Mouse (Mus musculus) liver, embryonic 16.5 days (tissue): ENCODE results near the gene Trpt1. TPM values are rescaled to one million over a fixed set of nuclear protein-coding genes. Genes with fewer than 3 reads are reported as not detected.
"Not testable (repeated sequence)": the region's sequence is repeated elsewhere in the genome, so short reads cannot be mapped to it uniquely, and the experiment has no call there.

Experiments
- ATAC-seq: fragments of 200-750 bp; cut with Nextera tagmentation; 2 replicates; pipeline ENCODE4 v1.8.0; 2017; ENCODE audit warnings: low read depth, mild to moderate bottlenecking, moderate number of reproducible peaks, moderate library complexity
- H3K27ac ChIP-seq: fragments of 300-500 bp; sonication (generic); 2 replicates; pipeline ENCODE4 v1.5.1; 2014; ENCODE audit warnings: mild to moderate bottlenecking, low read length
- H3K27me3 ChIP-seq: fragments of 300-500 bp; sonication (generic); 2 replicates; pipeline ENCODE4 v1.6.1; 2014; ENCODE audit warnings: low read depth, low read length, mixed read lengths; ENCODE audit not compliant: control insufficient read depth, insufficient read depth
- H3K36me3 ChIP-seq: fragments of 300-500 bp; sonication (generic); 2 replicates; pipeline ENCODE4 v1.6.1; 2014; ENCODE audit warnings: mild to moderate bottlenecking; ENCODE audit not compliant: control insufficient read depth, insufficient read depth
- H3K4me1 ChIP-seq: fragments of 300-500 bp; sonication (generic); 2 replicates; pipeline ENCODE4 v1.6.1; 2014; ENCODE audit warnings: low read depth, low read length, mixed read lengths; ENCODE audit not compliant: control insufficient read depth
- H3K4me2 ChIP-seq: fragments of 300-500 bp; sonication (generic); 2 replicates; pipeline ENCODE4 v1.6.1; 2014; ENCODE audit warnings: low read depth, low read length, mixed read lengths
- H3K4me3 ChIP-seq: fragments of 300-500 bp; sonication (generic); 2 replicates; pipeline ENCODE4 v1.5.1; 2014; ENCODE audit warnings: low read depth, mild to moderate bottlenecking, low read length
- H3K9ac ChIP-seq: fragments of 300-500 bp; sonication (generic); 2 replicates; pipeline ENCODE4 v1.6.1; 2014; ENCODE audit warnings: low read depth, low read length
- H3K9me3 ChIP-seq: fragments of 300-500 bp; sonication (generic); replicated peaks from 2 replicates; pipeline ENCODE4 v1.6.1; 2016; ENCODE audit warnings: low read length; ENCODE audit not compliant: control insufficient read depth
- WGBS: fragments of 180-500 bp; shearing (Covaris S2); extraction: QIAGEN DNeasy Blood & Tissue Kit; methylation state at CpG from one replicate; pipeline ENCODE4 v1.1.7; 2014; ENCODE audit not compliant: insufficient replicate concordance; 5-methylcytosine and 5-hydroxymethylcytosine counted together
- polyA plus RNA-seq: library from polyadenylated mRNA; unstranded; fragments of >200 nt; fragmentation: Nextera tagmentation; extraction: Ambion mirVana; gene quantifications from 2 replicates; pipeline ENCODE4 v1.2.1, GENCODE M21; 2015

The Trpt1 gene
- polyA plus RNA-seq, 1 experiment from 2014 or later, result 2.5 TPM

- Histone ChIP-seq H3K36me3 (peaks cover 4% of the 10 kb centered on the region; the same call in 1 of the 2 replicates), H3K9me3 (no peaks in the 10 kb centered on the region), H3K9ac (no peak overlapping the region), H3K27ac (no peak overlapping the region), H3K4me1 (peaks cover 51% of the 10 kb centered on the region), H3K4me3 (no peak overlapping the region), H3K4me2 (no peak overlapping the region), H3K27me3 (no peaks in the 10 kb centered on the region)
- ATAC-seq, result no peak
- WGBS, result 89% methylated on average over 8 of the region's 8 CpGs
Measured at GRCm38 (mm10) chr19:6989251-6989650, 6.7 kb upstream of the Trpt1 start.

GRCm38 (mm10) chr19:6990712-6991111 is 5.2 kb upstream of the Trpt1 start:
- no peak overlapping the region for H3K4me2 ChIP-seq
- H3K4me1 ChIP-seq, result peaks cover 51% of the 10 kb centered on the region
- no peak overlapping the region for H3K4me3 ChIP-seq
- no peaks in the 10 kb centered on the region for H3K36me3 ChIP-seq
- no peak overlapping the region for H3K27ac ChIP-seq
- H3K9me3 ChIP-seq, result no peaks in the 10 kb centered on the region
- no peak overlapping the region for H3K9ac ChIP-seq
- no peak for ATAC-seq
- no peaks in the 10 kb centered on the region for H3K27me3 ChIP-seq
- 71% methylated on average over 6 of the region's 6 CpGs for WGBS

GRCm38 (mm10) chr19:6991166-6991565 is 4.8 kb upstream of the Trpt1 start:
- WGBS, result 76% methylated on average over 6 of the region's 6 CpGs
- H3K36me3 ChIP-seq, H3K9me3 ChIP-seq, H3K4me2 ChIP-seq, H3K27ac ChIP-seq, H3K27me3 ChIP-seq, H3K4me3 ChIP-seq, H3K9ac ChIP-seq, ATAC-seq: not testable (repeated sequence)
- peaks cover 47% of the 10 kb centered on the region for H3K4me1 ChIP-seq

GRCm38 (mm10) chr19:6992011-6992858 is 3.7 kb upstream of the Trpt1 start, which contains the start of gene Dnajc4:
Dnajc4 (minus strand) TSS chr19:6992572.
- no peaks in the 10 kb centered on the region for H3K9me3 ChIP-seq
- H3K4me3 ChIP-seq, result peak within 1 kb of the TSS; percentile 76
- peaks cover 45% of the 10 kb centered on the region for H3K4me1 ChIP-seq
- 2% methylated on average over 37 of the region's 37 CpGs for WGBS
- H3K27me3 ChIP-seq, result no peaks in the 10 kb centered on the region
- peak within 1 kb of the TSS; percentile 67 for H3K27ac ChIP-seq
- H3K4me2 ChIP-seq, result peak within 1 kb of the TSS; percentile 99
- no peaks in the 10 kb centered on the region for H3K36me3 ChIP-seq
- H3K9ac ChIP-seq, result peak within 1 kb of the TSS; percentile 77
- peak; percentile 95 for ATAC-seq

GRCm38 (mm10) chr19:6993011-6993770 is 2.7 kb upstream of the Trpt1 start:
- H3K4me1 ChIP-seq, result peaks cover 36% of the 10 kb centered on the region
- no peak for ATAC-seq
- no peaks in the 10 kb centered on the region for H3K9me3 ChIP-seq
- H3K27ac ChIP-seq, result peak overlapping the region; percentile 67
- peak overlapping the region; percentile 99 for H3K4me2 ChIP-seq
- 66% methylated on average over 14 of the region's 14 CpGs for WGBS
- H3K4me3 ChIP-seq, result peak overlapping the region; percentile 76
- peak overlapping the region; percentile 66 for H3K9ac ChIP-seq
- H3K27me3 ChIP-seq, result no peaks in the 10 kb centered on the region
- H3K36me3 ChIP-seq, result peaks cover 2% of the 10 kb centered on the region

- Histone ChIP-seq H3K36me3 (peaks cover 11% of the 10 kb centered on the region), H3K27ac (no peak overlapping the region), H3K4me2 (no peak overlapping the region), H3K9me3 (no peaks in the 10 kb centered on the region), H3K27me3 (no peaks in the 10 kb centered on the region), H3K4me1 (peaks cover 34% of the 10 kb centered on the region), H3K9ac (no peak overlapping the region), H3K4me3 (no peak overlapping the region)
- 77% methylated on average over 8 of the region's 8 CpGs for WGBS
- ATAC-seq, result no peak
Measured at GRCm38 (mm10) chr19:6994002-6994401, 1.9 kb upstream of the Trpt1 start.

- Histone ChIP-seq H3K4me3 (no peak overlapping the region), H3K27ac (no peak overlapping the region), H3K4me1 (peaks cover 34% of the 10 kb centered on the region), H3K9ac (no peak overlapping the region), H3K36me3 (peaks cover 15% of the 10 kb centered on the region), H3K27me3 (no peaks in the 10 kb centered on the region), H3K9me3 (no peaks in the 10 kb centered on the region), H3K4me2 (no peak overlapping the region)
- ATAC-seq, result no peak
- 79% methylated on average over 8 of the region's 8 CpGs for WGBS
Measured at GRCm38 (mm10) chr19:6994489-6994888, 1.4 kb upstream of the Trpt1 start.

GRCm38 (mm10) chr19:6995255-6995991 is 508 bp upstream of the Trpt1 start:
- Histone ChIP-seq H3K9me3 (no peaks in the 10 kb centered on the region), H3K4me3 (peak overlapping the region; percentile 64), H3K4me2 (peak overlapping the region; percentile 89), H3K36me3 (peaks cover 25% of the 10 kb centered on the region), H3K27ac (peak overlapping the region; percentile 22; the same call in 1 of the 2 replicates), H3K4me1 (peaks cover 34% of the 10 kb centered on the region), H3K9ac (peak overlapping the region; percentile 64), H3K27me3 (no peaks in the 10 kb centered on the region)
- WGBS, result 44% methylated on average over 20 of the region's 21 CpGs
- ATAC-seq, result no peak
